Mouse (Mus musculus): Measurements from ENCODE around the gene Myo1h.

- TF ChIP-seq CTCF (IDR thresholded peaks at IDR 0.05; ENCODE audit: low read depth), result no peak
- no peak for TF ChIP-seq EP300 (optimal IDR thresholded peaks at IDR 0.05)
Measured at GRCm38 (mm10) chr5:114269984-114270383, 19.0 kb upstream of the Myo1h start.
